Mouse (Mus musculus): Measurements from ENCODE around the gene Vac14.

Vac14 gene

GRCm38 (mm10) chr8:110718969-110719670, 100.7 kb downstream of the Vac14 start:
- peak; percentile 82 for DNase-seq

- no peak for DNase-seq
Measured at GRCm38 (mm10) chr8:110719898-110720653, 101.7 kb downstream of the Vac14 start.

- peak; percentile 91 for DNase-seq
Measured at GRCm38 (mm10) chr8:110720685-110721598, 102.6 kb downstream of the Vac14 start, which contains the start of gene Mtss1l. TSS of gene Mtss1l (plus strand) at chr8:110721476.

GRCm38 (mm10) chr8:110721606-110722413, 103.4 kb downstream of the Vac14 start:
- DNase-seq: peak; percentile 37

DNA sequence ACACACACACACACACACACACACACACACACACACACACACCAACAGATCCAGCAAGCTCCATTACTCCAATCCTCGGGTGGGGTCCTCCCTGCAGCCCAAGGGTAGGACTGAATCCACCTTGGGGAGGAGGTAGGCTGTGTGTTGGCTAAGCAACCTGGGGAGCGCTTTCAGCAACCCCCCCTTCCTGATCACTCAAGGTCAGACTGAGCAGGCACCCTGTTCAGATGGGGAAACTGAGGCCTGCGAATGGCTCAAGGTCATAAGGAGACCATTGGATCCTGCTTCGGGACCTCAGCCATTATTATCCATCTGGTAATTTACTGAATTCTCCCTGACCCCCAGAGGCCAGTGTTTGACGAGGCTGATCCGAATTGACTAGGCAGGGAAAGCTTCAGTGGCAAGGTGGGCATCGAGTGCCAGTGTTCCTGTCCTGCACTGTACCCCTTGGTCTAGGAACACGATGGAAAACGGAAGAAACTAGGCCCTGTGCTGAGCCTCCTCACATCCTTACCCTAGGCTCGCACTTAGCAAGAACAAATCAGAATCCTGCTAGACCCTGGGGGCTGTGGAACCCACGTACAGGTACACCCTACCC, 104.1 kb downstream of the Vac14 start:
- no peak for DNase-seq

DNA sequence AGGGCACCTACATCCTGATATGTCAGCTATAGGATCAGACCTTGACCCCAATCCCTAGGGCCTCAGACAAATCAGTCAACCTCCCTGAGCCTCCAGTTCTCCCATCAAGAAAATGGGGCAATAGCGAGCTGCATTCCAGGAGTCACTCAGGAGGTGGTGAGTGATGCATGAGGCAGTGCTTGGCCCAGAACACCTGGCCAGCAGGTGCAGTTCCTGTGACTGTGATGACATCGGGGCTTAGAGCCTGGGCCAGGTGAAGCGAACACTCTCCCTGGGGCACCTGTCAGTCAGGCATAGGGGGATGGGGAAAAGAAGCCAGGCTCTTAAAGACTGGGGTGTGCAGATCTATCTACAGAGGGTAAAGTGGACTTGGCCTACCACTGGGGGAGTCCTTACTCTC, 106.1 kb downstream of the Vac14 start:
- no peak for DNase-seq

- peak; percentile 44 for DNase-seq
Measured at GRCm38 (mm10) chr8:110725084-110725838, 106.9 kb downstream of the Vac14 start.

DNA sequence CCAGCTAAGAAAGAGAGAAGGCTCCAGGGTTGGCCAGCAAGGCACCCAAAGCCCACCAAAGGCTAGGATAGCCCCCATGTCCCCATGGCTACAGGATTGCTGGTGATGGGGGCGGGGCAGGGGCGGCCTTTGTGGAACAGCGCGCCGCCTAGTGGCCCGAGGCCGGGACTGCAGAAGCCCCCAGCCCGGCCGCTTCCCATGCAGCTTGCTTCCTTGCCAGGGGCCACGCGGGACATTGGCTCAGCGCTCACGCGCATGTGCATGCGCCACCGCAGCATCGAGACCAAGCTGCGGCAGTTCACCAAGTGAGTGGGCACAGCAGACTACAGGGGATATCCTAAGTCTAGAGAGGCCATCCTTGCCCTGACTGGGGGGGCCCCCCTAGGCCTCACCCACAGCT, 108.5 kb downstream of the Vac14 start:
- peak; percentile 72 for DNase-seq

- no peak for DNase-seq
Measured at GRCm38 (mm10) chr8:110731346-110731859, 113.0 kb downstream of the Vac14 start.

GRCm38 (mm10) chr8:110733036-110733435, 114.7 kb downstream of the Vac14 start:
- DNase-seq: no peak

DNA sequence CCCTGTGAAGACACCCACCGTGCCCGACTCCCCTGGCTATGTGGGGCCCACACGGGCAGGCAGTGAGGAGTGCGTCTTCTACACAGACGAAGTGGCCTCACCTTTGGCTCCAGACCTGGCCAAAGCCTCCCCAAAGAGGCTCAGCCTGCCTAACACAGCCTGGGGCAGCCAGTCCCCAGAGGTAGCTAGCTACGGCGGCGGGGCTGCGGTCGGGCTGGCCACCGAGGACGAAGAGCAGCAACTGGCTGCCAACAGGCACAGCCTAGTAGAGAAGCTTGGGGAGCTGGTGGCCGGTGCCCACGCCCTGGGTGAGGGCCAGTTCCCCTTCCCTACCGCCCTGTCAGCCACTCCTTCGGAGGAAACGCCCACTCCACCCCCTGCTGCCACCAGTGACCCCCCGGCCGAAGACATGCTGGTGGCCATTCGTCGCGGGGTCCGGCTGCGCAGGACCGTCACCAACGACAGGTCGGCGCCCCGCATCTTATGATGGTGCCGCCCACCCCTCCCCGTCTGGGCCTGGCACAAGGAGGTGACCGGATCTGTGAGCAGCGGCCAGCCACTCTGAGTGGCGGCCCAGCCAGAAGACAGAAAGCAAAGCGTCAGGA, 120.3 kb downstream of the Vac14 start:
- DNase-seq: no peak

DNA sequence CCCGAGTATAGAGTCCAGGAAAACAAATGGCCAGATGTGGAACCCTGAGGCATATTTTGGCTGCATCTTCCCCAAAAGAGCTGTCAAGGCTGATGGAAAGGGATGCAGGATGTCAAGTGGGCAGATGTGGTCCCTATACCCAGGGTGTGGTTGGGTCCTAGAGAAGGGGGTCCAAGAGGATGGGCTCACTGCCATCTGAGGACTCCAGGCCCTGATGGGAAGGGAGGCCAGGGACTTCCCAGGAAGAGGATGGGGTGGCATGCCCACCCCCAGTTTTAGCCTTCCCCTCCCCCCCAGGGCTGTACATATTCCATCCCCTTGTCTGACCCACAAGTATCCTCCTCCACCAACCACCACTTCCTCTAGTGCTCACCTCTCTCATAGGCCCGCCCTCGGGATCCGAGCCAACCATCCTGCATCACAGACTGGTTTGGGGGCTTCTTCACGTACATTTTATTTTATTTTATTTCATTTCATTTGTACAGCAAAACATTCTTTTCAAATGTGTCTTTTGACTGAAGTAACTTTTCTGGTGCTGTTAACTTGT, 122.3 kb downstream of the Vac14 start:
- no peak for DNase-seq

- no peak for DNase-seq
Measured at GRCm38 (mm10) chr8:110741816-110742451, 123.5 kb downstream of the Vac14 start.

DNA sequence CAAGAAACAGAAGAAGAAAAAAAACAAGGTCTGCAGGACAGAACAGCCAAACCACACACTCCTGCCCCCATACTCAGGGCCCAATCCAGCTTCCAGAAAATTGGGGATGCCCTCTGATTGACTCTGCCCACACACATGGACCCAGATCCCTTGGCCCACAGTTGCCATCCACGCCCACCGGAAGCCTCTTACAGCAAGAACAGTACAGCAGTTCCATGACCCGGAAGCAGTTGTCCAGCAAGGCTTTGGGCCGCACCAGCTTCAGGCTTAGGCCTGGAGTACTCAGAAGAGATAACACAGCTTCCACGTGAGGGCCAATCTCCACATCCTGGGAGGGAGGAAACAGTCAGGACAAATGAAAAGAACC, 124.0 kb downstream of the Vac14 start:
- no peak for DNase-seq

DNA sequence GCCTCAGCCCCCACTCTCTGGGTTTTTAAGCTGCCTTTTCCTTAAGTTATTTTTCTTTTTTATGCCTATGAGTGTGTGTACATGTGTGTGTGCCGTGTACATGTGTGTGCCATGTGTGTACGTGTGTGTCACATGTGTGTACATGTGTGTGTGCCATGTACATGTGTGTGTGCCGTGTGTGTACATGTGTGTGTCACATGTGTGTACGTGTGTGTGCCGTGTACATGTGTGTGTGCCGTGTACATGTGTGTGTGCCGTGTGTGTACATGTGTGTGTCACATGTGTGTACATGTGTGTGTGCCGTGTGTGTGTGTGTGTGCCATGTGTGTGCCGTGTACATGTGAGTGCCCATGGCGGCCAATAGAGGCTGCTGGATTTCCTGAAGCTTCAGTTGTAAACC, 126.8 kb downstream of the Vac14 start:
- DNase-seq: no peak

- no peak for DNase-seq
Measured at GRCm38 (mm10) chr8:110746661-110747060, 128.3 kb downstream of the Vac14 start.

GRCm38 (mm10) chr8:110749500-110750170, 131.2 kb downstream of the Vac14 start:
- peak; percentile 70 for DNase-seq

DNA sequence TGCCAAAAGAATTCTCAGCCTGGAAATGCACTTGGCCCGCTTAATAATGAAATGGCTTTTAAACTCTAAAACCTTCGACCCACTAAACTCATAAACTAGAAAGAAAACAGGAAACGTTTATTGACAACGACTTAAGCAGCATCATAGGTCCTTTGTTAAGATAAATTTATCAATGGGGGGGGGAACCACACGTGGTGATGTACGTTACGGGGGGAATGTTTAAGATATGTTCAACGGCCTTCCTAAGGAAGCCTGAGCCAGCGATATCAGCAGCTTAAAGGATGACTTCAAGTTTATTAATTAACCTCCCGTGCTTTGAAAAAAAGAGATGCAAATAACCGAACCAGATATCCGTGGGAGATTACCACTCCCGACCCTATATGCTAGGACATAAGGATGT, 131.9 kb downstream of the Vac14 start:
- no peak for DNase-seq

- no peak for DNase-seq
Measured at GRCm38 (mm10) chr8:110751490-110751889, 133.1 kb downstream of the Vac14 start.
